Mouse (Mus musculus) midbrain, embryonic 11.5 days (tissue): ENCODE data around the gene March6. TPM values are rescaled to one million over a fixed set of nuclear protein-coding genes. Genes with fewer than 3 reads are reported as not detected.

Source experiments
- ATAC-seq: fragments of 200-750 bp; cut with Nextera tagmentation; 2 replicates; pipeline ENCODE4 v1.8.0; 2017; ENCODE audit warnings: moderate TSS enrichment, moderate library complexity; ENCODE audit not compliant: low FRiP score
- DNase-seq: peaks from one replicate; pipeline ENCODE4 v3.0.0; 2015; ENCODE audit warnings: low spot score; ENCODE audit errors: missing footprints
- H3K27ac ChIP-seq: fragments of 300-500 bp; sonication (generic); 2 replicates; pipeline ENCODE4 v1.5.1; 2014; ENCODE audit warnings: low read depth, low read length
- H3K27me3 ChIP-seq: fragments of 300-500 bp; sonication (generic); 2 replicates; pipeline ENCODE4 v1.6.1; 2014; ENCODE audit warnings: mild to moderate bottlenecking, low read length, moderate library complexity, mixed read lengths; ENCODE audit not compliant: control insufficient read depth, insufficient read depth
- H3K36me3 ChIP-seq: fragments of 300-500 bp; sonication (generic); 2 replicates; pipeline ENCODE4 v1.6.1; 2014; ENCODE audit warnings: mild to moderate bottlenecking, low read length, moderate library complexity, mixed read lengths; ENCODE audit not compliant: control insufficient read depth, insufficient read depth
- H3K4me1 ChIP-seq: fragments of 300-500 bp; sonication (generic); 2 replicates; pipeline ENCODE4 v1.6.1; 2014; ENCODE audit warnings: low read length; ENCODE audit not compliant: control insufficient read depth, insufficient read depth
- H3K4me2 ChIP-seq: fragments of 300-500 bp; sonication (generic); 2 replicates; pipeline ENCODE4 v1.6.1; 2014; ENCODE audit warnings: mild to moderate bottlenecking, moderate library complexity
- H3K4me3 ChIP-seq: fragments of 300-500 bp; sonication (generic); 2 replicates; pipeline ENCODE4 v1.5.1; 2014; ENCODE audit warnings: low read depth, low read length
- H3K9ac ChIP-seq: fragments of 300-500 bp; sonication (generic); 2 replicates; pipeline ENCODE4 v1.6.1; 2014; ENCODE audit warnings: low read length
- H3K9me3 ChIP-seq: fragments of 300-500 bp; sonication (generic); 2 replicates; pipeline ENCODE4 v1.6.1; 2016; ENCODE audit warnings: low read length; ENCODE audit not compliant: control insufficient read depth
- WGBS: fragments of 180-500 bp; shearing (Covaris S2); extraction: QIAGEN DNeasy Blood & Tissue Kit; methylation state at CpG from one replicate; pipeline ENCODE4 v1.1.7; 2014; 5-methylcytosine and 5-hydroxymethylcytosine counted together
- polyA plus RNA-seq: library from polyadenylated mRNA; unstranded; fragments of >200 nt; fragmentation: Nextera tagmentation; extraction: Ambion mirVana; gene quantifications from 2 replicates; pipeline ENCODE4 v1.2.1, GENCODE M21; 2014

The March6 gene
- polyA plus RNA-seq, 1 experiment from 2014 or later: 53.9 TPM

- no peak overlapping the region for H3K4me2 ChIP-seq
- H3K4me3 ChIP-seq: no peak overlapping the region
- no peak overlapping the region for H3K27ac ChIP-seq
- WGBS: 76% methylated on average over 7 of the region's 7 CpGs
- no peak overlapping the region for H3K9ac ChIP-seq
- H3K4me1 ChIP-seq: peaks cover 3% of the 10 kb centered on the region; the same call in 1 of the 2 replicates
- H3K9me3 ChIP-seq: no peaks in the 10 kb centered on the region
- DNase-seq: no peak
- H3K36me3 ChIP-seq: peaks cover 7% of the 10 kb centered on the region
- H3K27me3 ChIP-seq: no peaks in the 10 kb centered on the region
- ATAC-seq: no peak
These were observed 76.0 kb downstream of the March6 start for GRCm38 (mm10) chr15:31454861-31455295.

- WGBS: 52% methylated on average over 10 of the region's 10 CpGs
- H3K9ac ChIP-seq: peak overlapping the region; percentile 70; the same call in 1 of the 2 replicates
- ATAC-seq: no peak
These were observed 76.6 kb downstream of the March6 start for GRCm38 (mm10) chr15:31454096-31454860.

GRCm38 (mm10) chr15:31453098-31453916 lies 77.5 kb downstream of the March6 start, which contains the start of gene Ropn1l:
TSS of gene Ropn1l (minus strand) at chr15:31453737.
- peak within 1 kb of the TSS; percentile 59 for H3K4me3 ChIP-seq
- ATAC-seq (peak; percentile 97), DNase-seq (peak; percentile 99)
- H3K9me3 ChIP-seq: no peaks in the 10 kb centered on the region
- peak within 1 kb of the TSS; percentile 70 for H3K9ac ChIP-seq
- H3K4me2 ChIP-seq: peak within 1 kb of the TSS; percentile 69
- H3K36me3 ChIP-seq: no peaks in the 10 kb centered on the region; the same call in 1 of the 2 replicates
- WGBS: under 1% methylated on average over 57 of the region's 57 CpGs
- no peaks in the 10 kb centered on the region for H3K27me3 ChIP-seq
- H3K4me1 ChIP-seq: peaks cover 3% of the 10 kb centered on the region; the same call in 1 of the 2 replicates
- H3K27ac ChIP-seq: peak within 1 kb of the TSS; percentile 44; the same call in 1 of the 2 replicates

More at GRCm38 (mm10) chr15:31454096-31454860, 76.6 kb downstream of the March6 start:
- H3K36me3 ChIP-seq: peaks cover 4% of the 10 kb centered on the region
- DNase-seq: no peak
- peaks cover 3% of the 10 kb centered on the region; the same call in 1 of the 2 replicates for H3K4me1 ChIP-seq
- H3K27me3 ChIP-seq: no peaks in the 10 kb centered on the region
- no peak overlapping the region for H3K27ac ChIP-seq
- H3K9me3 ChIP-seq: no peaks in the 10 kb centered on the region
- H3K4me2 ChIP-seq: peak overlapping the region; percentile 69
- peak overlapping the region; percentile 59 for H3K4me3 ChIP-seq

GRCm38 (mm10) chr15:31452336-31453097 lies 78.3 kb downstream of the March6 start:
- DNase-seq (peak; percentile 90), ATAC-seq (no peak)
- Histone ChIP-seq H3K27ac (no peak overlapping the region), H3K36me3 (no peaks in the 10 kb centered on the region), H3K9me3 (no peaks in the 10 kb centered on the region), H3K4me3 (peak overlapping the region; percentile 59), H3K27me3 (no peaks in the 10 kb centered on the region), H3K4me1 (peaks cover 3% of the 10 kb centered on the region; the same call in 1 of the 2 replicates), H3K4me2 (peak overlapping the region; percentile 69), H3K9ac (peak overlapping the region; percentile 70; the same call in 1 of the 2 replicates)
- WGBS: 57% methylated on average over 18 of the region's 18 CpGs

DNA sequence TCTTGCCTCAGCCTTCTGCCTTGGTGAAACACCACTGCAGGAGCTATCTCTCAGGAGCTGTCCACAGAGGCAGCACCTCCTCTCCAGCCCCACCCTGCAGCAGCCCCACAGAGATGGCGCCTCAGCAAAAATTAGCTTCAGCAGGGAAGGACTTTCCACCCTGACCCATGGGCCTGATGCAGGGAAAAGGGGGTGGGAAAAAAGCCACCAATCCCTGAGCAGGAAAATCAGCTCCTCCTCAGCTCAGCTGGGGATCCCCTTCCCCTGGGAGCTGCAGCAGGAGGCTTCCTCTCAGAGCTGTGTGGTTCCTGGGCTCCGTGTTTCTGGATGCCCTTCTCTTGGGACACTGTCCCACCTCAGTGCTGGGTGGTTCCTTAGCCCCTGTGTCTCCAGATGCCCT lies 81.1 kb downstream of the March6 start:
- H3K36me3 ChIP-seq: no peaks in the 10 kb centered on the region
- no peak for DNase-seq
- no peaks in the 10 kb centered on the region for H3K27me3 ChIP-seq
- H3K4me2 ChIP-seq: no peak overlapping the region
- H3K27ac ChIP-seq: no peak overlapping the region
- ATAC-seq: no peak
- H3K4me3 ChIP-seq: no peak overlapping the region
- no peaks in the 10 kb centered on the region for H3K9me3 ChIP-seq
- WGBS: 19% methylated on average over 2 of the region's 2 CpGs
- H3K4me1 ChIP-seq: peaks cover 3% of the 10 kb centered on the region; the same call in 1 of the 2 replicates
- H3K9ac ChIP-seq: no peak overlapping the region

DNA sequence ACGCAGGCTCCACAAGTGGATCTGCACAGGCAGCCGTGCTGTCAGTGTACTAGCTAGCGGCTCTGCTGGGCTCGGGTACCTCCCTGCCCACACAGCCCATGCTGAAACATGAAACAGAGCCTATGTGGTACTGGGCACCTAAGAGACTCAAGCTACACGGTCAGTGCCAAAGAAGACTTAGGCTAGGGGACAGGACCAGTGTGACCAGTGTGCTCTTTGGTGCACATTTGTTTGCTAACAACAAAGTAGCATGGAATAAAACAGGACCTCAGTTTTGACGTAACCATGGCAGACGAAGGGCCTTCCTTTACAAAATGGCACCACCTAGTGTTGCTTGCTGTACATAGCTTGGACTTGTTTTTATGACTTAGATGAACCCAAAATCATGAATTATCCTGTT lies 83.7 kb downstream of the March6 start:
- no peaks in the 10 kb centered on the region for H3K36me3 ChIP-seq
- H3K27ac ChIP-seq: no peak overlapping the region
- H3K27me3 ChIP-seq: no peaks in the 10 kb centered on the region
- WGBS: 60% methylated on average over 7 of the region's 7 CpGs
- H3K4me3 ChIP-seq: no peak overlapping the region
- no peak overlapping the region for H3K9ac ChIP-seq
- H3K9me3 ChIP-seq: no peaks in the 10 kb centered on the region
- H3K4me2 ChIP-seq: no peak overlapping the region
- H3K4me1 ChIP-seq: no peaks in the 10 kb centered on the region
- ATAC-seq: peak; percentile 60; the same call in 1 of the 2 replicates
- peak; percentile 89 for DNase-seq

GRCm38 (mm10) chr15:31442698-31443097 lies 88.2 kb downstream of the March6 start:
- H3K27me3 ChIP-seq: no peaks in the 10 kb centered on the region
- H3K9ac ChIP-seq: no peak overlapping the region
- no peak overlapping the region for H3K27ac ChIP-seq
- H3K4me3 ChIP-seq: no peak overlapping the region
- no peak overlapping the region for H3K4me2 ChIP-seq
- H3K9me3 ChIP-seq: no peaks in the 10 kb centered on the region
- ATAC-seq (no peak), DNase-seq (no peak)
- 90% methylated on average over 4 of the region's 4 CpGs for WGBS
- H3K36me3 ChIP-seq: no peaks in the 10 kb centered on the region
- H3K4me1 ChIP-seq: no peaks in the 10 kb centered on the region

DNA sequence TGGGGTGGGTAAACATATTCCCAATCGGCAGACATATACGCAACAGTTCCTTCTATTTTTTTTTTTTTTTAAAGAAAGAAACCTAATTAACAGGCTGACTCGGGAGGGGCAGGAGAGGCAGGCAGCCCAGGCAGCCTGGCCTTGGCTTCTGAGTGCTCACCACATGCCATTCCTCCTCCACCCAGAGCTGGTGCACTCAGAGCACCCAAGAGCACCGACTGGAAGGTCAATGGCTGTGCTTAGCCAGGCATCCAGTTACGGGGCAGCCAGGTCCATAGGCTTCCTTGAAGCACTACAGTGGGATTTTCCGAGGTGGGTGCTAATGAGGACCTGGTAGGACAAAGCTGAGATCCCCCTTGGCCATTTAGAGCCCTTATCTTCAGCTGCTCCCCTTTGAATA lies 88.9 kb downstream of the March6 start:
- no peaks in the 10 kb centered on the region for H3K27me3 ChIP-seq
- no peak for ATAC-seq
- no peak overlapping the region for H3K27ac ChIP-seq
- no peaks in the 10 kb centered on the region for H3K4me1 ChIP-seq
- no peaks in the 10 kb centered on the region for H3K9me3 ChIP-seq
- H3K9ac ChIP-seq: no peak overlapping the region
- WGBS: 87% methylated on average over 6 of the region's 6 CpGs
- H3K36me3 ChIP-seq: no peaks in the 10 kb centered on the region
- H3K4me3 ChIP-seq: no peak overlapping the region
- DNase-seq: no peak
- no peak overlapping the region for H3K4me2 ChIP-seq
